Mouse (Mus musculus): Measurements from ENCODE around the gene Sost. TPM values are rescaled to one million over a fixed set of nuclear protein-coding genes. Genes with fewer than 3 reads are reported as not detected.

Gene Sost
- total RNA-seq, 1 experiment: not detected

DNA sequence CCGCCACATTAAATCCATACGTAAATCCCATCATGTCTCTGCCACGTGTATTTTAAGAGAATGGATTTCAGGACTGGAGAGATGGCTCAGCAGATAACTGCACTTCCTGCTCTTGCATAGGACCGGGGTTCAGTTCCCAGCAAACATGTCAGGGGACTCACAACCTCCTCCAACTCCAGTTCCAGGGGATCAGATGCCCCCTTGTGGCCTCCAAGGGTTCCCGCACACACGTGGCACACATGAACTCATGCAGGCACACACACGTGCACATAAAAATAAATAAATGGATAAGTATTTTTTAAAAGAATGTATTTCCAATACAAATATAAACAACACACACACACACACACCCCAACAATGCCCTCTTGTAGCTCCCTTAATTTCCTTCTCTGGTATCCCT lies 10.1 kb upstream of the Sost start:
- no peak for TF ChIP-seq MAFK (IDR thresholded peaks at IDR 0.05; ENCODE audit: insufficient read depth, low read depth, low read length)
- no peak for TF ChIP-seq HCFC1 (IDR thresholded peaks at IDR 0.05; ENCODE audit: borderline replicate concordance, insufficient read depth, low read length)
- TF ChIP-seq ZC3H11A (IDR thresholded peaks at IDR 0.05; ENCODE audit: borderline replicate concordance, low read depth, low read length): no peak
- no peak for TF ChIP-seq CHD2 (IDR thresholded peaks at IDR 0.05; ENCODE audit: low read depth, low read length)
- no peak for TF ChIP-seq ZNF384 (IDR thresholded peaks at IDR 0.05; ENCODE audit: low read depth, low read length)
- H3K36me3 ChIP-seq (ENCODE audit: control insufficient read depth, insufficient read depth, low read length, poor library complexity, severe bottlenecking): peaks cover 23% of the 10 kb centered on the region; the same call in 1 of the 2 replicates

GRCm38 (mm10) chr11:101974923-101975322 lies 8.1 kb upstream of the Sost start:
- no peak for DNase-seq (ENCODE audit: low read depth, low spot score)
- peaks cover 0 to 7% of the 10 kb centered on the region in 2 experiments; a peak in 1 of 4 replicates for H3K4me1 ChIP-seq (ENCODE audit: control insufficient read depth in 2 of 2, insufficient read depth in 2 of 2, low read length in 2 of 2, poor library complexity in 1 of 2)
- H3K9ac ChIP-seq (ENCODE audit: insufficient read depth, low read depth, low read length, poor library complexity, severe bottlenecking): no peak overlapping the region
- TF ChIP-seq ZC3H11A (IDR thresholded peaks at IDR 0.05; ENCODE audit: borderline replicate concordance, low read depth, low read length): no peak
- no peak for TF ChIP-seq CHD2 (IDR thresholded peaks at IDR 0.05; ENCODE audit: low read depth, low read length)
- TF ChIP-seq HCFC1 (IDR thresholded peaks at IDR 0.05; ENCODE audit: borderline replicate concordance, insufficient read depth, low read length): no peak
- TF ChIP-seq ZNF384 (IDR thresholded peaks at IDR 0.05; ENCODE audit: low read depth, low read length): no peak
- no peak for TF ChIP-seq MAFK (IDR thresholded peaks at IDR 0.05; ENCODE audit: insufficient read depth, low read depth, low read length)
- H3K36me3 ChIP-seq (ENCODE audit: control insufficient read depth, insufficient read depth, low read length, poor library complexity, severe bottlenecking): peaks cover 12% of the 10 kb centered on the region; the same call in 1 of the 2 replicates
- no peaks in the 10 kb centered on the region for H3K9me3 ChIP-seq (ENCODE audit: control insufficient read depth, insufficient read depth, low read depth, low read length)
- no peak overlapping the region for H3K27ac ChIP-seq (ENCODE audit: insufficient read depth, low read depth, low read length, poor library complexity, severe bottlenecking)
- H3K4me3 ChIP-seq (ENCODE audit: insufficient read depth in 1 of 2, low read depth in 1 of 2, low read length in 2 of 2, poor library complexity in 1 of 2, severe bottlenecking in 1 of 2): no peak overlapping the region
- in situ Hi-C loops (cut with MboI; ENCODE audit: low sequenced_read_pairs in 2 of 2, unreplicated experiment in 2 of 2): loop anchor here in 1 of 2 experiments (5.0 kb wide), 1 partner anchor 53 kb away; no protein-coding TSS in a partner anchor

More for the DNA sequence above, 10.1 kb upstream of the Sost start:
- Histone ChIP-seq H3K4me1 (ENCODE audit: control insufficient read depth in 2 of 2, insufficient read depth in 2 of 2, low read length in 2 of 2, poor library complexity in 1 of 2) (peaks cover under 1 to 12% of the 10 kb centered on the region in 2 experiments; a peak in 1 of 4 replicates), H3K9me3 (ENCODE audit: control insufficient read depth, insufficient read depth, low read depth, low read length) (no peaks in the 10 kb centered on the region), H3K9ac (ENCODE audit: insufficient read depth, low read depth, low read length, poor library complexity, severe bottlenecking) (no peak overlapping the region), H3K27ac (ENCODE audit: insufficient read depth, low read depth, low read length, poor library complexity, severe bottlenecking) (no peak overlapping the region), H3K4me3 (ENCODE audit: insufficient read depth in 1 of 2, low read depth in 1 of 2, low read length in 2 of 2, poor library complexity in 1 of 2, severe bottlenecking in 1 of 2) (no peak overlapping the region)
- DNase-seq (ENCODE audit: low read depth, low spot score): no peak
- in situ Hi-C loops (cut with MboI; ENCODE audit: low sequenced_read_pairs in 2 of 2, unreplicated experiment in 2 of 2): loop anchor here in 1 of 2 experiments (5.0 kb wide), 1 partner anchor 55 kb away; no protein-coding TSS in a partner anchor

DNA sequence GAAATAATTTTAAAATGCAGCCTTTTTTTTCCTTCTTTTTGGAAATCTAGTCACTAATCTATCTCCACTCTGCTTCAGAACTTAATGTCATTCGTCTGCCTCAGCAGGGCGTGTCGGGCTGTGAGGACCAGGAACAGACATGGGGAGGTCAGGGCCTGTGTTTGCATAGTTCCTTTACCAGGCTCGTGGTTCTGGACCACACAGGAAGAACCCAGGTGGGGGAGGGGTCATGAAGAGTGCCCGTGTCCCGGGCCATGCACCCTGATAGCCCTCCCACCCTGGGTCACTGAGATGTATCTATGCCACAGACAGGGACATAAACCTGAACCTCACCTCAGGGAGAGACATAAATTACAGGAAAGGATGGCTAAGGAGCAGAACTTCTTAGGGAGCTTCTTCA lies 7.4 kb upstream of the Sost start:
- in situ Hi-C loops (cut with MboI; ENCODE audit: low sequenced_read_pairs in 2 of 2, unreplicated experiment in 2 of 2): no loop called here
- no peak overlapping the region for H3K27ac ChIP-seq (ENCODE audit: insufficient read depth, low read depth, low read length, poor library complexity, severe bottlenecking)
- no peaks in the 10 kb centered on the region for H3K9me3 ChIP-seq (ENCODE audit: control insufficient read depth, insufficient read depth, low read depth, low read length)
- TF ChIP-seq CHD2 (IDR thresholded peaks at IDR 0.05; ENCODE audit: low read depth, low read length): no peak
- TF ChIP-seq ZC3H11A (IDR thresholded peaks at IDR 0.05; ENCODE audit: borderline replicate concordance, low read depth, low read length): no peak
- no peak for TF ChIP-seq ZNF384 (IDR thresholded peaks at IDR 0.05; ENCODE audit: low read depth, low read length)
- no peak for TF ChIP-seq MAFK (IDR thresholded peaks at IDR 0.05; ENCODE audit: insufficient read depth, low read depth, low read length)
- TF ChIP-seq HCFC1 (IDR thresholded peaks at IDR 0.05; ENCODE audit: borderline replicate concordance, insufficient read depth, low read length): no peak
- H3K4me3 ChIP-seq (ENCODE audit: insufficient read depth in 1 of 2, low read depth in 1 of 2, low read length in 2 of 2, poor library complexity in 1 of 2, severe bottlenecking in 1 of 2): no peak overlapping the region
- DNase-seq (ENCODE audit: low read depth, low spot score): no peak
- H3K9ac ChIP-seq (ENCODE audit: insufficient read depth, low read depth, low read length, poor library complexity, severe bottlenecking): no peak overlapping the region
- H3K36me3 ChIP-seq (ENCODE audit: control insufficient read depth, insufficient read depth, low read length, poor library complexity, severe bottlenecking): peaks cover 9% of the 10 kb centered on the region; the same call in 1 of the 2 replicates
- H3K4me1 ChIP-seq (ENCODE audit: control insufficient read depth in 2 of 2, insufficient read depth in 2 of 2, low read length in 2 of 2, poor library complexity in 1 of 2): peaks cover 0 to 7% of the 10 kb centered on the region in 2 experiments; a peak in 1 of 4 replicates

DNA sequence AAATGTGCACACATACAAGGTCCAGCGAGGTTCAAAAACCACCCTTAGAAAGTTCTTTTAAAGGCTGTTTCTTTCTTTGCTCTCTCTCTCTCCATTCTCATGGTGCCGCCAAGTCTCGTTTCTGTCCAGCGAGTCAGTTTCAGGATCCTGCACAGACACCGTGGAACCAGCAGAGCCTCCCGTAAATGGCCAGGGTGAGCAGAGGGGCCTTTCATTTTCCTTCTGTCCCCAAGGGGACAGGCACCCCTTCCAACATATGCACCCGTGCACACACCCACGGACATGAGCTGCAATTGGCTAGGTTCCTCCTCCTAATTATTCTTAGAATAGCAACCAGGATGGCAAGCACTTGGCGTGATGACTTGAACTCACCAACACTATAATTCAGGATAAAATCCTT lies 6.7 kb upstream of the Sost start:
- TF ChIP-seq MAFK (IDR thresholded peaks at IDR 0.05; ENCODE audit: insufficient read depth, low read depth, low read length) (no peak), HCFC1 (IDR thresholded peaks at IDR 0.05; ENCODE audit: borderline replicate concordance, insufficient read depth, low read length) (no peak), ZC3H11A (IDR thresholded peaks at IDR 0.05; ENCODE audit: borderline replicate concordance, low read depth, low read length) (no peak), CHD2 (IDR thresholded peaks at IDR 0.05; ENCODE audit: low read depth, low read length) (no peak), ZNF384 (IDR thresholded peaks at IDR 0.05; ENCODE audit: low read depth, low read length) (no peak)
- Histone ChIP-seq H3K9me3 (ENCODE audit: control insufficient read depth, insufficient read depth, low read depth, low read length) (no peaks in the 10 kb centered on the region), H3K4me1 (ENCODE audit: control insufficient read depth in 2 of 2, insufficient read depth in 2 of 2, low read length in 2 of 2, poor library complexity in 1 of 2) (peaks cover 0 to 7% of the 10 kb centered on the region in 2 experiments; a peak in 1 of 4 replicates), H3K36me3 (ENCODE audit: control insufficient read depth, insufficient read depth, low read length, poor library complexity, severe bottlenecking) (peaks cover 9% of the 10 kb centered on the region; the same call in 1 of the 2 replicates), H3K27ac (ENCODE audit: insufficient read depth, low read depth, low read length, poor library complexity, severe bottlenecking) (no peak overlapping the region), H3K4me3 (ENCODE audit: insufficient read depth in 1 of 2, low read depth in 1 of 2, low read length in 2 of 2, poor library complexity in 1 of 2, severe bottlenecking in 1 of 2) (no peak overlapping the region), H3K9ac (ENCODE audit: insufficient read depth, low read depth, low read length, poor library complexity, severe bottlenecking) (no peak overlapping the region)
- no peak for DNase-seq (ENCODE audit: low read depth, low spot score)
- in situ Hi-C loops (cut with MboI; ENCODE audit: low sequenced_read_pairs in 2 of 2, unreplicated experiment in 2 of 2): no loop called here
